Mouse (Mus musculus) embryonic facial prominence, embryonic 13.5 days (tissue): Measurements from ENCODE around the gene Fcrl6. TPM values are rescaled to one million over a fixed set of nuclear protein-coding genes. Genes with fewer than 3 reads are reported as not detected.

Source experiments
- ATAC-seq: fragments of 200-750 bp; cut with Nextera tagmentation; 2 replicates; pipeline ENCODE4 v1.8.0; 2017; ENCODE audit warnings: low read depth; ENCODE audit not compliant: insufficient number of reproducible peaks, insufficient read depth, low FRiP score, low TSS enrichment
- H3K27ac ChIP-seq: fragments of 300-500 bp; sonication (generic); 2 replicates; pipeline ENCODE4 v1.5.1; 2015; ENCODE audit warnings: moderate library complexity, mild to moderate bottlenecking, inconsistent platforms
- H3K27me3 ChIP-seq: fragments of 300-500 bp; sonication (generic); 2 replicates; pipeline ENCODE4 v1.6.1; 2015; ENCODE audit warnings: mild to moderate bottlenecking, inconsistent platforms
- H3K36me3 ChIP-seq: fragments of 300-500 bp; sonication (generic); 2 replicates; pipeline ENCODE4 v1.6.1; 2015; ENCODE audit warnings: mild to moderate bottlenecking, inconsistent platforms
- H3K4me1 ChIP-seq: fragments of 300-500 bp; sonication (generic); 2 replicates; pipeline ENCODE4 v1.6.1; 2015; ENCODE audit warnings: inconsistent platforms
- H3K4me2 ChIP-seq: fragments of 300-500 bp; sonication (generic); 2 replicates; pipeline ENCODE4 v1.6.1; 2015; ENCODE audit warnings: moderate library complexity, mild to moderate bottlenecking, inconsistent platforms
- H3K4me3 ChIP-seq: fragments of 300-500 bp; sonication (generic); 2 replicates; pipeline ENCODE4 v1.5.1; 2015; ENCODE audit warnings: mild to moderate bottlenecking, inconsistent platforms
- H3K9ac ChIP-seq: fragments of 300-500 bp; sonication (generic); 2 replicates; pipeline ENCODE4 v1.6.1; 2015; ENCODE audit warnings: mild to moderate bottlenecking, inconsistent platforms
- H3K9me3 ChIP-seq: fragments of 300-500 bp; sonication (generic); 2 replicates; pipeline ENCODE4 v1.6.1; 2016; ENCODE audit warnings: inconsistent platforms
- WGBS: fragments of 180-500 bp; shearing (Covaris S2); methylation state at CpG from one replicate; pipeline ENCODE4 v1.1.7; 2015; ENCODE audit warnings: mixed read lengths; 5-methylcytosine and 5-hydroxymethylcytosine counted together
- polyA plus RNA-seq: library from polyadenylated mRNA; unstranded; fragments of >200 nt; fragmentation: Nextera tagmentation; extraction: Ambion mirVana; gene quantifications from 2 replicates; pipeline ENCODE4 v1.2.1, GENCODE M21; 2015

Fcrl6 gene
- polyA plus RNA-seq, 1 experiment from 2014 or later = 0.74 TPM

DNA sequence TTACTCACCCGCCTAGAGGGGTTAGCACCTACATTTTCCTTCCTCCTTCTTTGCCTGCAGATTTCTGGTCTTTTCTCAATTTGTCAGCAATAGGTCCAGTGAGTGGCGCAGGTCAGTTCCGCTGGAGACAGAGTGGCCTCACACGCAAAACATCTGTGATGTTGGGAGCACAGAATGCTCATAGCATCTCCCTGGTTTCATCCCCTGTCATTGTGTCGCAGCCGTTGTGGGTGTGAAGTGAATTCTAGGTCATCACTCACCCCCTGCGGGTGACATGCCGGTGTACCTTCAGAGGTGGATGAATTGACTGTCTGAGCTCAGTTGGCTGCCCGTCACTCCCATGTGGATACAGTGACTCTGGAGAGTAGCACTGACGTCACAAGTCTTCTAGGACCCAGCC is 9.0 kb upstream of the Fcrl6 start:
- no peak overlapping the region for H3K27ac ChIP-seq
- H3K9me3 ChIP-seq = no peaks in the 10 kb centered on the region
- H3K4me2 ChIP-seq = no peak overlapping the region
- no peaks in the 10 kb centered on the region for H3K36me3 ChIP-seq
- no peak overlapping the region for H3K4me3 ChIP-seq
- 86% methylated on average over 10 of the region's 10 CpGs for WGBS
- ATAC-seq = no peak
- H3K4me1 ChIP-seq = no peaks in the 10 kb centered on the region
- H3K9ac ChIP-seq = no peak overlapping the region
- H3K27me3 ChIP-seq = no peaks in the 10 kb centered on the region

GRCm38 (mm10) chr1:172594495-172594894 is 7.9 kb downstream of the Fcrl6 start:
- Histone ChIP-seq H3K9me3 (no peaks in the 10 kb centered on the region), H3K27ac (no peak overlapping the region), H3K4me2 (no peak overlapping the region), H3K9ac (no peak overlapping the region), H3K36me3 (no peaks in the 10 kb centered on the region), H3K4me3 (no peak overlapping the region), H3K27me3 (0 out of 2 replicates have a peak, but pooled peaks cover 7% of the 10 kb centered on the region), H3K4me1 (no peaks in the 10 kb centered on the region)
- no peak for ATAC-seq

GRCm38 (mm10) chr1:172593956-172594355 is 8.4 kb downstream of the Fcrl6 start:
- Histone ChIP-seq H3K27me3 (0 out of 2 replicates have a peak, but pooled peaks cover 13% of the 10 kb centered on the region), H3K9me3 (no peaks in the 10 kb centered on the region), H3K4me2 (no peak overlapping the region), H3K4me1 (no peaks in the 10 kb centered on the region), H3K9ac (no peak overlapping the region), H3K27ac (no peak overlapping the region), H3K36me3 (no peaks in the 10 kb centered on the region), H3K4me3 (no peak overlapping the region)
- 83% methylated on average over 2 of the region's 2 CpGs for WGBS
- no peak for ATAC-seq

- no peak overlapping the region for H3K4me2 ChIP-seq
- no peaks in the 10 kb centered on the region for H3K36me3 ChIP-seq
- no peaks in the 10 kb centered on the region for H3K9me3 ChIP-seq
- H3K27me3 ChIP-seq = 0 out of 2 replicates have a peak, but pooled peaks cover 13% of the 10 kb centered on the region
- H3K4me1 ChIP-seq = no peaks in the 10 kb centered on the region
- 62% methylated on average over 3 of the region's 3 CpGs for WGBS
- no peak overlapping the region for H3K27ac ChIP-seq
- no peak overlapping the region for H3K4me3 ChIP-seq
- no peak overlapping the region for H3K9ac ChIP-seq
- ATAC-seq = no peak
These were observed 9.0 kb downstream of the Fcrl6 start for GRCm38 (mm10) chr1:172593321-172593720.

GRCm38 (mm10) chr1:172590385-172590784 is 12.0 kb downstream of the Fcrl6 start, which contains the start of gene Slamf8:
Gene Slamf8 (minus strand): TSS chr1:172590568.
- H3K27ac ChIP-seq = no peak within 1 kb of the TSS
- 74% methylated on average over 7 of the region's 7 CpGs for WGBS

GRCm38 (mm10) chr1:172585612-172586567 is 16.5 kb downstream of the Fcrl6 start:
- no peaks in the 10 kb centered on the region for H3K36me3 ChIP-seq
- no peak overlapping the region for H3K27ac ChIP-seq
- peaks cover 44% of the 10 kb centered on the region for H3K27me3 ChIP-seq
- no peak overlapping the region for H3K4me3 ChIP-seq
- no peak overlapping the region for H3K9ac ChIP-seq
- WGBS = 20% methylated on average over 26 of the region's 26 CpGs
- H3K4me1 ChIP-seq = peaks cover 7% of the 10 kb centered on the region
- ATAC-seq = no peak
- H3K4me2 ChIP-seq = no peak overlapping the region
- no peaks in the 10 kb centered on the region for H3K9me3 ChIP-seq

More at GRCm38 (mm10) chr1:172590385-172590784, 12.0 kb downstream of the Fcrl6 start, which contains the start of gene Slamf8:
- H3K4me2 ChIP-seq = no peak within 1 kb of the TSS
- ATAC-seq = no peak
- H3K9me3 ChIP-seq = no peaks in the 10 kb centered on the region
- H3K9ac ChIP-seq = no peak within 1 kb of the TSS
- peaks cover 7% of the 10 kb centered on the region for H3K4me1 ChIP-seq
- H3K36me3 ChIP-seq = no peaks in the 10 kb centered on the region
- H3K27me3 ChIP-seq = peaks cover 28% of the 10 kb centered on the region
- no peak within 1 kb of the TSS for H3K4me3 ChIP-seq

- Histone ChIP-seq H3K4me2 (no peak overlapping the region), H3K36me3 (no peaks in the 10 kb centered on the region), H3K9me3 (no peaks in the 10 kb centered on the region), H3K4me1 (peaks cover 7% of the 10 kb centered on the region), H3K9ac (no peak overlapping the region), H3K27ac (no peak overlapping the region), H3K4me3 (no peak overlapping the region), H3K27me3 (peaks cover 44% of the 10 kb centered on the region)
- ATAC-seq = no peak
- 42% methylated on average over 4 of the region's 4 CpGs for WGBS
These were observed 17.3 kb downstream of the Fcrl6 start for GRCm38 (mm10) chr1:172585026-172585425.

GRCm38 (mm10) chr1:172584271-172584670 is 18.1 kb downstream of the Fcrl6 start:
- no peaks in the 10 kb centered on the region for H3K9me3 ChIP-seq
- no peak for ATAC-seq
- H3K9ac ChIP-seq = no peak overlapping the region
- no peak overlapping the region for H3K4me2 ChIP-seq
- H3K27me3 ChIP-seq = peaks cover 41% of the 10 kb centered on the region
- no peaks in the 10 kb centered on the region for H3K36me3 ChIP-seq
- peaks cover 7% of the 10 kb centered on the region for H3K4me1 ChIP-seq
- no peak overlapping the region for H3K27ac ChIP-seq
- 79% methylated on average over 6 of the region's 6 CpGs for WGBS
- H3K4me3 ChIP-seq = no peak overlapping the region

DNA sequence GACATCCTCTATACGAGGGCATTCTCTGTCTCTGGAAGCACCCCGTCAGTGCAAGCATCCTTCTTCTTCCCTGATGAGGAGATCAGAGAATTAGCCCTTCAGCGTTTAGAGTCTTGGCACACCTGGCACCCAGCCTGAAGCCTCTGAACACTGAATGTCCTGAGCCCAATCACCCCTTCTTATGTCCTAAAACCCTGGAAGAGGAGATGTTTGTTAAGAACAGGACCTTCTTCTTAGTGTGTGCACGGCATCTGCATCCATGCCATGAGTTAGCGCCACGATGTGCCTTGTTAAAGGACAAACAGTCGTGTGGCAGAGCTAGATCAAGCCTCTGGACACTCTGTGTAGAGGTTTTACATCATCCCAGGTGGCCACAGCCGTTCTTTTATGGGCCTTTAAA is 19.9 kb downstream of the Fcrl6 start:
- Histone ChIP-seq H3K9me3 (no peaks in the 10 kb centered on the region), H3K9ac (no peak overlapping the region), H3K27me3 (peaks cover 37% of the 10 kb centered on the region), H3K4me2 (no peak overlapping the region), H3K4me1 (peaks cover 7% of the 10 kb centered on the region), H3K36me3 (no peaks in the 10 kb centered on the region), H3K4me3 (no peak overlapping the region), H3K27ac (no peak overlapping the region)
- WGBS = 83% methylated on average over 8 of the region's 8 CpGs
- no peak for ATAC-seq

GRCm38 (mm10) chr1:172580116-172580515 is 22.2 kb downstream of the Fcrl6 start:
- Histone ChIP-seq H3K4me2 (no peak overlapping the region), H3K36me3 (no peaks in the 10 kb centered on the region), H3K9ac (no peak overlapping the region), H3K27ac (no peak overlapping the region), H3K4me1 (no peaks in the 10 kb centered on the region), H3K9me3 (no peaks in the 10 kb centered on the region), H3K27me3 (peaks cover 17% of the 10 kb centered on the region), H3K4me3 (no peak overlapping the region)
- 80% methylated on average over 6 of the region's 6 CpGs for WGBS
- ATAC-seq = no peak

DNA sequence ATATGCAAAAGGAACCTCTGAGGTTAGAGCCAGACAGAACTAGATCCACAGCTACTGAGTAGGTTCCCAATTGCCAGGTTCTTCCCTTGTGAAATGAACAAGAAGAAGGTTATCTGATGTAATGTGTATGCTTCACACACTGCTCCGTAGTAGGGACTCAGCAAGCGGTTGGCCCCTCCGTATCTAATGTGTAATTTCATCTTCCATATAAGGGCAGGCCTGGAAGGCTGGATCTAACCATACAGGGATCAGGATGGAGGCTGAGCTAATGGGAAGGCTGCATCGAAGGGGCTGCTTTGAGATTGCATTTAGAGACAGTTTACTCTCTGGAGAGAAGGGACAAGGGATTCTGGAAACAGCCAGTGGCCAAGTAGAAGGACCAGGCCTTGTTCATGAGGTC is 34.6 kb downstream of the Fcrl6 start:
- Histone ChIP-seq H3K4me1 (peaks cover 21% of the 10 kb centered on the region), H3K27ac (no peak overlapping the region), H3K4me3 (no peak overlapping the region), H3K9ac (no peak overlapping the region), H3K36me3 (no peaks in the 10 kb centered on the region), H3K9me3 (no peaks in the 10 kb centered on the region), H3K4me2 (no peak overlapping the region), H3K27me3 (peaks cover 24% of the 10 kb centered on the region)
- ATAC-seq = no peak
- WGBS = 29% methylated on average over 4 of the region's 4 CpGs

DNA sequence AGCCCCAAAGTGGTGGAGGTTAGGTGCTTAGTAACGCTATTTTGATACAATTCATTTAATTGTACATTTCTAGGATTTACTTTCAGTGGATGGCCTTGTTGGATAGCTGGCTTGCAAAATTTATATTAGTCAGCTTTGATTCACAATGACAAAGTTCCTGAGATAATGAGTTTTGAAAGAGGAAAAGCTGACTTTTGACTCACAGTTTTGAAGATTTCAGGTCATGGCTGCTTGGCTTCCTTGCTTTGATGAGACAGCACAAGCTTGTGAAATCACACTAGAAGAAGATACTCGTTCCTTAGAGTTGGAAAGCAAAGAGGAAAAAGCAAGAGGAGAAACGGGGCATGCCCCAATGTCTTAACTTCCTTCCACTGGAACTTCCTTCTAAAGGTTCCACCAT is 36.2 kb downstream of the Fcrl6 start:
- Histone ChIP-seq H3K4me3 (no peak overlapping the region), H3K4me1 (peaks cover 33% of the 10 kb centered on the region), H3K27me3 (peaks cover 36% of the 10 kb centered on the region), H3K9ac (no peak overlapping the region), H3K4me2 (no peak overlapping the region), H3K36me3 (no peaks in the 10 kb centered on the region), H3K9me3 (no peaks in the 10 kb centered on the region), H3K27ac (no peak overlapping the region)
- ATAC-seq = no peak
- 61% methylated on average over 3 of the region's 3 CpGs for WGBS
